Mouse (Mus musculus) retina, postnatal 1 day (tissue): Measurements from ENCODE around the gene Gbf1.

Experiments
- DNase-seq: peaks from one replicate; pipeline ENCODE4 v3.0.0-alpha.2; 2012

Gbf1 gene

GRCm38 (mm10) chr19:46224882-46225281 lies 72.6 kb downstream of the Gbf1 start:
- no peak for DNase-seq

- no peak for DNase-seq
Measured at GRCm38 (mm10) chr19:46225506-46225905, 73.2 kb downstream of the Gbf1 start.

GRCm38 (mm10) chr19:46226295-46226694 lies 74.0 kb downstream of the Gbf1 start:
- DNase-seq: no peak

GRCm38 (mm10) chr19:46227300-46227699 lies 75.0 kb downstream of the Gbf1 start:
- no peak for DNase-seq

- DNase-seq: no peak
Measured at GRCm38 (mm10) chr19:46234450-46234849, 82.1 kb downstream of the Gbf1 start.

GRCm38 (mm10) chr19:46236658-46237057 lies 84.3 kb downstream of the Gbf1 start:
- peak; percentile 49 for DNase-seq

- no peak for DNase-seq
Measured at GRCm38 (mm10) chr19:46240246-46240645, 87.9 kb downstream of the Gbf1 start.

- DNase-seq: no peak
Measured at GRCm38 (mm10) chr19:46242416-46242815, 90.1 kb downstream of the Gbf1 start.

GRCm38 (mm10) chr19:46244628-46245027 lies 92.3 kb downstream of the Gbf1 start:
- DNase-seq: peak; percentile 24

GRCm38 (mm10) chr19:46248991-46249390 lies 96.7 kb downstream of the Gbf1 start:
- DNase-seq: peak; percentile 11

- peak; percentile 71 for DNase-seq
Measured at GRCm38 (mm10) chr19:46254163-46254752, 101.9 kb downstream of the Gbf1 start.

- DNase-seq: no peak
Measured at GRCm38 (mm10) chr19:46264762-46265161, 112.5 kb downstream of the Gbf1 start.

- DNase-seq: peak; percentile 28
Measured at GRCm38 (mm10) chr19:46275307-46275706, 123.0 kb downstream of the Gbf1 start.

- no peak for DNase-seq
Measured at GRCm38 (mm10) chr19:46282081-46282849, 130.0 kb downstream of the Gbf1 start.

GRCm38 (mm10) chr19:46284686-46285085 lies 132.4 kb downstream of the Gbf1 start:
- no peak for DNase-seq

GRCm38 (mm10) chr19:46285631-46286030 lies 133.3 kb downstream of the Gbf1 start:
- DNase-seq: no peak

- no peak for DNase-seq
Measured at GRCm38 (mm10) chr19:46286047-46286446, 133.7 kb downstream of the Gbf1 start.

- no peak for DNase-seq
Measured at GRCm38 (mm10) chr19:46286926-46287325, 134.6 kb downstream of the Gbf1 start.

- DNase-seq: no peak
Measured at GRCm38 (mm10) chr19:46287566-46287965, 135.3 kb downstream of the Gbf1 start.

GRCm38 (mm10) chr19:46290535-46291105 lies 138.3 kb downstream of the Gbf1 start:
- no peak for DNase-seq

- DNase-seq: no peak
Measured at GRCm38 (mm10) chr19:46296938-46297337, 144.6 kb downstream of the Gbf1 start.

- DNase-seq: no peak
Measured at GRCm38 (mm10) chr19:46300294-46301045, 148.2 kb downstream of the Gbf1 start.

- no peak for DNase-seq
Measured at GRCm38 (mm10) chr19:46302551-46302950, 150.2 kb downstream of the Gbf1 start.
